Mouse (Mus musculus) hematopoietic stem cell, adult 5-6 weeks (primary cell): ENCODE results near the gene Six4. TPM values are rescaled to one million over a fixed set of nuclear protein-coding genes. Genes with fewer than 3 reads are reported as not detected.
"Not testable (repeated sequence)": the region's sequence is repeated elsewhere in the genome, so short reads cannot be mapped to it uniquely, and the experiment has no call there.

Experiments
- ATAC-seq, 2 experiments: fragments of 125-278 bp in 1 of 2; replicated peaks in 1 of 2; 2 replicates each; pipeline ENCODE4 v1.8.0; 2016 to 2017; ENCODE audit warnings: inconsistent platforms in 2 of 2, mild to moderate bottlenecking in 2 of 2, moderate number of reproducible peaks in 2 of 2, low read depth in 1 of 2, moderate TSS enrichment in 1 of 2; ENCODE audit not compliant: low FRiP score in 2 of 2, poor library complexity in 2 of 2, severe bottlenecking in 2 of 2, insufficient read depth in 1 of 2, low TSS enrichment in 1 of 2
- total RNA-seq: library from RNA; stranded (forward); fragments of 172-1452, 232-1000 nt; gene quantifications from 2 replicates; pipeline ENCODE4 v1.2.3, GENCODE M21; 2017

Gene Six4
- total RNA-seq = not detected in 2 replicates

GRCm38 (mm10) chr12:73113196-73113595 is at the start of gene Six4:
Gene Six4 (minus strand): TSS chr12:73113456.
- no peak for ATAC-seq

- ATAC-seq = peak; percentile 49 to 60; a peak in 1 of 4 replicates
Observed at GRCm38 (mm10) chr12:73162408-73163181, 49.3 kb upstream of the Six4 start.

- ATAC-seq = no peak
Observed at GRCm38 (mm10) chr12:73160341-73160740, 47.1 kb upstream of the Six4 start.

GRCm38 (mm10) chr12:73154150-73154549 is 40.9 kb upstream of the Six4 start:
- no peak for ATAC-seq

- ATAC-seq = not testable (repeated sequence)
Observed at GRCm38 (mm10) chr12:73151038-73151437, 37.8 kb upstream of the Six4 start.

GRCm38 (mm10) chr12:73147236-73147635 is 34.0 kb upstream of the Six4 start:
- no peak for ATAC-seq

GRCm38 (mm10) chr12:73140732-73141131 is 27.5 kb upstream of the Six4 start:
- ATAC-seq = no peak

GRCm38 (mm10) chr12:73125250-73125649 is 12.0 kb upstream of the Six4 start:
- no peak for ATAC-seq

GRCm38 (mm10) chr12:73123093-73124041 is 10.1 kb upstream of the Six4 start, which contains the start of gene Mnat1:
Gene Mnat1 (plus strand): TSS chr12:73123717.
- ATAC-seq = peak; percentile 85 to 90

GRCm38 (mm10) chr12:73112326-73113087 is 749 bp downstream of the Six4 start:
- ATAC-seq = peak in 1 of 2 experiments; percentile 11; a peak in 1 of 4 replicates

GRCm38 (mm10) chr12:73111561-73112325 is 1.5 kb downstream of the Six4 start:
- ATAC-seq = 0 out of 4 replicates have a peak, but pooled peaks of 1 of the 2 experiments have one; percentile 11

- peak; percentile 38 to 46; a peak in 1 of 4 replicates for ATAC-seq
Observed at GRCm38 (mm10) chr12:73110431-73111111, 2.7 kb downstream of the Six4 start.

- no peak for ATAC-seq
Observed at GRCm38 (mm10) chr12:73107821-73108220, 5.4 kb downstream of the Six4 start.

- ATAC-seq = no peak
Observed at GRCm38 (mm10) chr12:73103713-73104112, 9.5 kb downstream of the Six4 start.

- ATAC-seq = no peak
Observed at GRCm38 (mm10) chr12:73098593-73098992, 14.7 kb downstream of the Six4 start.

- ATAC-seq = not testable (repeated sequence)
Observed at GRCm38 (mm10) chr12:73096177-73096576, 17.1 kb downstream of the Six4 start.
